Mouse (Mus musculus) adrenal gland, postnatal 14 days (tissue): ENCODE measurements at regions not wholly inside any gene's neighbourhood (a gene's known extent, or its start where the extent isn't known, plus 50 kb on each side); places are given as distances from the start of the nearest gene placed in this dataset.
A peak's percentile ranks its signal among the peaks of the same experiment; 100 is the strongest.

ENCODE experiments used
- DNase-seq: peaks from one replicate; pipeline ENCODE4 v3.0.0; 2021; ENCODE audit warnings: mixed read lengths

GRCm38 (mm10) chr1:77183965-77184364 is 330.9 kb downstream of the Epha4 start:
- no peak for DNase-seq

DNA sequence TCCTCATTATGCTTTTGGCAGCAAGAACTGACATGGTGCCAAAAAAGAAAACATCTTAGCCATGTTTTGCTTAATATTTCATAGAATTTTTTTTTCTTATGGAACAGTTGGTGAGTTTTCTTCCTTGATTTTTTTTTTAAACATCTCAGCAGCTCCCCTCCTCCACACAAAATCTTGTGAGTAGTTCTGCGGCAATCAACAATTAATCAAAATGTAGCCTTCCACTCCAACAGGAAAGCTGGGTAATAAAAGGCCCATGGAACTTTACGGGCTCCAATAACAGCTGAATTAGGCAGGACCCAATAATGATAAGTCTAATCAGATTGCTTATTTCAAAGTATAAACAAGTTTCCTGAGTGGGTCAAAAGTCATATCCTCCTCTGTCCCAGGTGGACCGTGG is 324.7 kb downstream of the Epha4 start:
- DNase-seq: no peak

DNA sequence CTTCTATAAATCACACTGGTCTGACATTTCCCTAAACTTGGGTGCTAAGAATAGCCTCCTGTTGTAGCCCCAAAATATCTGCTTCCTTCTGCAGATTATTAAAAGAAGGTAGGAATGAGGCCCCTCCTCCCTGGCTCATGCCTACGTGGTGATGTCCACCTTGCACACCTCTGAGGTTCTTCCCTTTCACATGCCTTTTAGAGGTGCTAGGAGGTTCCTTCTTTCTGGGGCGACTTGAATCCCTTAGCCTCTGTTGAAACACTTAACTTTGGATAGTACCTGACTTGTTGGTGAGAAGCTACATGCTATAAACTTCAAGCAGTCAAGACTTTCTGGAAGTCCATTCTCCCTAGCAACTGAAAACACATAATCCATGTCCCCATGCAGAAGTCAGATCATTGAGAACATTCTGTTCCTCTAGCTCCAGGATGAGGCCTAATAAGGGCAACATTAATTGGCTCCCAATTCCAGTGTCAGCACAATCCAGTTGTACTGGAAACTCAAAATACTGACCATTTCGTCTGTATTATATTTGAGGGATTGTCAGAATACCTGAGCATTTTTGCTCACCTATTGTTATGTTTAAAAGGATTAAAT is 313.5 kb downstream of the Epha4 start:
- DNase-seq: no peak

GRCm38 (mm10) chr1:77202948-77203347 is 311.9 kb downstream of the Epha4 start:
- peak; percentile 13 for DNase-seq

DNA sequence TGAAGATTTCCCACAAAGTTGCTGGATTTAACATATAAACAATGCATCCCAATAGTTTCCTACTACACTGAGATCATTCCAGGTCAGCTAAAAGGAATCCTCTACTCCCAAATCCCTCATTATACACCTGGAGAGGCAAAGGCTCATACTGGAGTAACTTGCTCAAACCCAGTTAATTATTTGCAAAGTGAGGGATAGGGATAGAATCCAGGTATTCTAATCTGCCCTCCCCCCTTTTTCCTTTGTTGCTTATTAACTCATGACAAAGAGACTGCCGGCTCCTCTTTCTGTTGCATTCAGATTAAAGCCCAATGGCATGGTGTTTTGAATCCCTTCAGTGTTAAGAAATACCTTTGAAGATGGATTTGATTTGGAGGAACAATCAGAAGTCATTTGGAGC is 308.4 kb downstream of the Epha4 start:
- no peak for DNase-seq

DNA sequence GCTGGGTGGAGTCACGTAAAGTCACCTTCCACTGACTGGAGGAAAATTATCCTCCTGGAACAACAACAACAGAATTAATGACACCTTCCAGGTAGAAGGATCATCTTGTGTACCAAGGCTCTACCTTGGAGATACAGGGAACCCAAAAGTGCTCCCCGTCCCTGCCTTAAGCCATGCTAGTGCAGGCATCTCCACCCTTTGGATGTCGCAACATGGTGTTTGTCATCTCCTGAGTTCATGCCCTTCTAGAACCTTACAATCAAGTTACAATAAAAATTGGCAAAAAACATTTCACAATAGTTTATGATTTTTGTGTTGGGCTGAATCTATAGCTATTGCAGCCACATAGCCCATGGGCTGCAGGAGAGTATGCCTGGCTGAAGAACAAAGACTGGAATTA is 305.5 kb downstream of the Epha4 start:
- DNase-seq: no peak

DNA sequence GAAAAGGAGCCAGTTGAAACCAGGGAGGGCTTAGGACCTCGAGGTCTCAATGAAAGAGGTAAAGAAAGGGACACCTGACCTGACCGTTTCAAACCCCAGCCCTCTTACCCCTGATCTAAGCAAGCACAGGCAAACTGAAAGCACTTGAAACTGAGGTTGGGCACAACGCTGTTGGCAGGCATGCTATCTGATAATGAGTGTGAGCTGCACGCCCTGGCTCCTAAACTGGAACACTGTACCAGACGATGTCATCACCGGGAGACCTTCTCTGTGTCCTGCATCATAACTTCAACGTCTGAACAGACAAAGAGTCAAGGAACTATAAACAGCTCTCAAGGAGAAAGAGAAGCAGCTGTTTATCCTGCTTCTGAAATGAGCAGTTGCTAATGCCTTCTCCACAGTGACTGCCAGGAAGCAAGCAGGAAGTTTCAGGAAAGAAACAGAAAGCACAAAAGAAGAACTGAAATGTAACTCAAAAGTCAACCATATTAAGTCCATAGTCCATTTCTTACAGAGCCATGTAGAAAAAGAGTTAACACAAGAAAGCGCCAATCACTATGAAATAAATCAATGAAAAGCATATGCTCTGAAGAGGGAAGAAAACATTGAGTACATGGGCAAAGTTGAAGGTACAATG is 301.3 kb downstream of the Epha4 start:
- DNase-seq: peak; percentile 6

DNA sequence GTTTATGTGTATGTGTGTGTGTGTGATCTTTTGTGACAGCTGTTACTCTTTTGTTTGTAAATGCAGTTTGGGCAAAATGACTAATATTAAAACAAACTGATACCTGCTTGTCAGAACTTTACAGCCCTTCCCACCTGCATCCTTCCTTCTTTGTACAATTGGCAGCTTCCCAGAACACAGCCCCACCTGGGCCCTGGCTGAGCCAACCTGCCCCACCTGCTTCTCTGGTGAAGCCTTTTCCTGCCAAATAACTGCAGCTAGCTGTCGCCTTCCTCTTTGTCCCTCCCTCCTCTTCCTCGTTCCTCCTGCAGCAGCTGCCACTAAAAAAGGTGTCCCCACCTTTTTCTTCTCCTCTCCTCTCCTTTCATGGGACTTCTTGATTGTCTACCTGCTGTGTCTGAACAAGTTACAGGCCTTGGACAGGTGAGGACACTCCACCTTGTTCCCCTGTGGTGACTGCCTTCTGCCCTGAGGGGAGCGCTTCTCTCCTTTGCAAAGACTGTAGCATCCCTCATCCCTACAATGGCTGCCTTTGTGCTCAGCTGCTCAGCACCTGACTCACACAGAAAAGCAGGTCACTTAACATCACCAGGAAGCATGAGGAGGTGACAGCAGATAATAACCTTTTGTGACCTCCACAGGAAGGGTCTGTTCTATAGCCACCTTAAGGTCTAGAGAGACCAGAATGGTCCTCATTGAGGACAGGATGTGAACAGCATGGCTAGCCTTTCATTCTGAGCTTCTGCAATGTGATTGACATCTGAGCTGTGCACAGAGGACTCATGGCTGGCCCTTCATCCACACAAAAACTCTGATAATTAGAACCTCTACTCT is 295.2 kb downstream of the Epha4 start:
- no peak for DNase-seq

- DNase-seq: no peak
Observed at GRCm38 (mm10) chr1:77220322-77220590, 294.6 kb downstream of the Epha4 start.

DNA sequence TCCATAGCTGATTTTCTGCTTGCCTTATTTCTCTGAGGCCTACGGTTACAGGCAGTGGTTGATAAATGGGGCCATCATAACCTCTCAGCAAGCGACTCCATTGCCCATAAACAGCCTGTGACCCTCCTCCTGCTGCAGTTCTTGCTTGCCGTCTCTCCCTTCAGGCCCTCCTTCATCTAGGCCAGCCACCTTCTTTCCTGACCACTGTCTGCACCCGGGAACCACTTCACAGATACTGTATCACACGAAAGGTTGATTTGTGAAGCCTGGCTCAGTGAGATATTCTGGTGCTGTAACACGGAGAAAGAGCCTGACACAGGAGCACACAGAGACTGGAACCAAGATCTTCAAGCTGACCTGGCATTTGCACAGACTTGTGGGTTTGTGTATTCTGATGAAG is 294.1 kb downstream of the Epha4 start:
- no peak for DNase-seq

- DNase-seq: no peak
Observed at GRCm38 (mm10) chr1:77221900-77222299, 293.0 kb downstream of the Epha4 start.

- DNase-seq: peak; percentile 56
Observed at GRCm38 (mm10) chr1:77226546-77226945, 288.3 kb downstream of the Epha4 start.

DNA sequence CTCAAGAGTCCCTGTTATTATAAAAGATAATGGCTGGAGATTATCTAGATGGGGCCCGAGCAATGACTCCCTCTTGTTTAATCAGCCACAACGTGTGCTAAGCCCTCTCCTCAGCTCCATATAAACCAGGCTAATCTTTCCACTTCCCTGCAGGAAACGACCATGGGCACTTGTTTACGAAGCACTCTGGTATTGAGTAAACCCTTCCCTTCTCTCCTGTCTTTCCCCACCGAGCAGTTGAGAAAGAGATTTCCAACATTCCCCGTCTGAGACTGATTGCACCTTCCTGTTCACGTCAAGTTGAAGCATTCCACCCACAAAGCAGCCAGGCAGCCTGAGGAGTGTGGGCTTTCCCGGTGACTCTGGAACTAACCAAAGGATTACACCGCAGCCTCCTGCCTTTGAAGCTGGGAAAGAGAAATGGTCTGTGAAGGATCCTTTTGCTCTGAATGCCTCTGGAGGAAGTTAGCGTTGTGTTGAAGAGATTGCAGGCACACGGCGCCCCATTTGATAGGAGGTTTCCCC is 287.8 kb downstream of the Epha4 start:
- peak; percentile 9 for DNase-seq

DNA sequence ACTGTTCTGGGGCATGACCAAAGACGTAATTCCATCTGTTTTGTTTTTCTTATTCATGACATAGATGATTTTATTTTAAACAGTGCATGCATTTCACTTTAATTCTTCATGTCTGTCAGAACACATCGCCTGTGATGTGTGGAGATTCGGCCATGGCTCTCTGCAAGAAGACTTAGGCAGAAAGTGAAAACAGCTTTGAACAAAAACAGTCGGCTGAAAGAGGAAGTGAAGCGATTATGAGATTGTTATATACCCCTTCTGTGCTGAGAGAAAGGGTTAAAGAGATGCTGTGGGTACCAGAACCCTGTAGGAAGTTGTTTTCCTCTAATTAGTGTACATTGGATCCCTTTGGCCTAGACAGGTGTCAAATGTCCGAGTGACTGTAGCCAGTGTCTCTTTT is 287.1 kb downstream of the Epha4 start:
- no peak for DNase-seq

DNA sequence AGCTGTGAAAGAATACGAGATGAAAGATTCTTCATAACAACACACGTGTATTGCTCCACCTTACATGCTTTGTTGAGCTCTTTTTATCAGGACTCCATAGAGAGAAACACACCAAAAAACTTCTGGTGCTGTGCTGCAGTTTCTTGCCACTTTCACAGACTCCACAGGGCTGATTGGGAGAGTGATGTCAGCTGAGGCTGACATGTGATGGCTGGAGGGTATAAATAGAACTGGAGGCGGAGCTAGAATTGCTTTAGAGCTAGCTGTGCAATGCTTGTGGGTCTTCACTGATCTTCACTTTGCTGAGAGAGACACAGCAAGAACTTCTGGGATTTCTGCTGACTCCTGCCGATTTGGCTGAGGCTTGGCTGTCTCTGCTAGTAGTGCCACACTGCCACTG is 285.3 kb downstream of the Epha4 start:
- DNase-seq: no peak

- no peak for DNase-seq
Observed at GRCm38 (mm10) chr1:77233010-77233409, 281.9 kb downstream of the Epha4 start.

DNA sequence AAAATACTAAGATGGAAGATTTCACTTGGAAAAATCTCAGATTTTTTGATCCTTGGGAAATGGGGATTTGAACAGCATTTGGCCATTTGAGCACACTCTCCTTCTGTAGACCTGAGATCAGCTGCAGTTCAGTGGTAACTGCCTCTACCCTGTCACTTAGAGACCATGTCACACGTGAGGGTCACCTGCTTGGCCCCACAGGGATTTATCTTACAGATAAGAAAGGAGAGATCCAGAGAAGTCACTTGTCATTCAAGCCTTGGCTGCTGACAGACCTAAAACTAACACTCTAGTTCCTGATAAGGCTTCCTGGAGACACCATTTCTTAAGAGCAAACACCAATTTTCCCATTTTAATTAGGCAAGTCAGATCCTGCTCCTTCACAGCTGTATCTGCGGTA is 270.2 kb downstream of the Epha4 start:
- no peak for DNase-seq

- DNase-seq: no peak
Observed at GRCm38 (mm10) chr1:77246047-77246446, 268.8 kb downstream of the Epha4 start.

DNA sequence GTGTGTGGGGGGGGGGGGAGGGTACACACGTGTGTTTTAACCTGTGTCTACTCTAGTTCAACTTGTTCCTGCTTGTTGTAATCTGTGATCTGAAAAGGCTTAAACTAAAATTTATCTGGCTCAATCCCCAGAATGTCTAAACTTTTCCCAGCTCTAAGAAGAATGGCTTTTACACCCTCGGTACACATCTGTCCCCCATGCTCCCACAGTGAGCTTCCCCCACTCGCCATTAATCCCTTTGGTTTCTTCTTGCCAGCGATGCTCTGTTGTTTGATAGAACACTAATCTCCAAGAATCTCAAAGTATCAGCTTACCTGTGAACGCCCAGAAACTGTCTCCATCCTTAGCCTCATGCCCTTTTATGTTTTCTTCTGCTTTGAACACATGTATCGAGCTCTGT is 260.6 kb downstream of the Epha4 start:
- DNase-seq: no peak

DNA sequence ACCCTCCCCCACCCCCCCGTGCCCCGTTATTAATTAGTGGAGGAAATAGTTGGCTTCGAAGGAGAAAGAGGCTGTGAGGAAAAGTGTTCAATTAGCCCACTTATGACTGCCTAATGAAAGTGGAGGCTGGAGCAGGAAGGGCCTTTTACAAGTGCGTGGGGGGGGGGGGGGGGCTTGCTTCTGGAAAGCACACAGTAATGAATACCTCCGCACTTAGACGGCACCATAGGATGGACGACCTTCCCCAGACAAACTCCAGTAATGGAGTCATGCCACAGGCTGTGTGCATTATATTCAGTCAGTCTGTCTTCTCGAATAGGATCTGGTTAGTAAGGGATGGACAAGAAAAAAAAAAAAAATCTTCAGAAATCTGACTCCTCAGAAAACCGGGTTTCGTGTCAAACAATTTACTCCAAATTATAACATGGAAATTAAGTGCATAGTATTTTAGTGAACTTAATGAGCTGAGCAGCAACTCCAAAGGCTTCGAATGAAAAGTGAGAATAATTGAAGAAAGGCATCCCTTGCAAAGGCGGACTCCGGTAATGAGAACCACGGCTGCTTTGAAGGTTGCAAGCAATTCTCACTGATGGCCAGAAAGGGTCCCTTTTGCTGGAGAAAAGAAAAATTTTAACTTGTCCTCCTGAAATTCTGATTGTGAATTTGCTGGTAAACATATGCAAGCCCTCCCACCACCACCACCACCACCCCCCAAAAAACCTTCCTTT is 258.6 kb downstream of the Epha4 start:
- DNase-seq: no peak

DNA sequence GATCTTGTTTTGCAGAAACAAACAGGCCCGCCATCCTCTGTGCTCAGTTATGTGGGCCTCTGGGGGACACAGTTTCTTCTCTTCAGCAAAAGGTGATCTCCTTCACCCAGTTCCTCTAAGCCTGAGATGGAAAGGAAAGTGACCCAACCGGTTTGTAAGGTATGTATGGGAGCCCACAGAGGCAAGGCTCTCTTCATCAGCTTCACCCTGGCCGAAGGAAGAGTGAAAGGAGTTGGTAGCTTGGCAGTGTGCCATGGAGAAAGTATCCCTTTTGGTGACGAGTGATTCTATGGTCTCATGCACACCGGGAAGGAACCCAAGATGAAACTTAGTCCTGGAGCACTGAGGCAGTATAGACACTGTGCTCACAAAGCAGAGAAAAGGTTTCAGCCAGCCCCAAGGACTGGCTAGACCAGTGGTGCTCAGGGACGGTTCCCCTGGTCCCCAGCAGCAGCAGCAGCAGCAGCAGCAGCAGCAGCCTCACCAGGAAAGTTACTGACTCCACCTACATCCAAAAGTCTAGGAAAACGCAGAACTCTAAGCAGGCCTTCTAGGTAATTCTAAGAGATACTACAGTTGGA is 256.1 kb downstream of the Epha4 start:
- no peak for DNase-seq

DNA sequence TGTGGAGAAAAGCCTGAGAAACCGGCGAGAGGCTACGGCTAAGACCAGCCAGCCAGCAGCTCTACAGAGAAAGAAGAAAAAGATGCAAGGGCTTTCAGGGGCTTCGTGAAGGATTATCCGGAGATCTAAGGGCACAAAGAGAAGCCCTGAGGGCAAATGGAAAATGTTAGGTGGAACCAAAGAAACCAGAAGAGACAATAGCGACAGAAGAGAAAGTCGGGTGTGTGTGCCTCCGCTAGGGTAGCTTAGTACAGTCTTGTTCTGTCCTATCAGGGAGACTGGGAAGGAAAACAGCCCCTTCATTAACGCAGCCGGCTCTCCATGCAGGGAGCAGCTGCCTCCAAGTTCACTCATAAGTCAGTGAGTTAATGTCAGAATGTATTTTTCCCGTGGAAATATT is 255.1 kb downstream of the Epha4 start:
- DNase-seq: no peak

DNA sequence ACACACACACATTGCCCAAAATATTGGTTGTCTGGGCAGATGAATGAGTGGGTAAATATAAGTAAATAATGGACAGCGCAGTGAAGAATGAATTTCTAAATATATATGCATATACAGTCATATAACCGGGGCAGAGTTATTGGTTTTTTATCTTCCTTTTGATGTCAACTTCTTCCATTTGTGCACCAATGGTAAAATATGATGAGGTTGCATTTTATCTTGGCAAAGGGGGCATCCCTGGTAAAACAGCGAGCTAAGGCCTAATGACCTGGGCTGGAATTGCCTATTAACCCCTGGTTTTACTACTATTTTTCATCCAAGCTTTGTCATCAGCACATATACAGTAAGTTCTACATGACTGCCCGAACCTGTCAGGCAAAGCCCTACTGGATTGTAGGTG is 253.2 kb downstream of the Epha4 start:
- DNase-seq: no peak
